Mouse (Mus musculus): ENCODE results near the gene Cntnap1.

DNA sequence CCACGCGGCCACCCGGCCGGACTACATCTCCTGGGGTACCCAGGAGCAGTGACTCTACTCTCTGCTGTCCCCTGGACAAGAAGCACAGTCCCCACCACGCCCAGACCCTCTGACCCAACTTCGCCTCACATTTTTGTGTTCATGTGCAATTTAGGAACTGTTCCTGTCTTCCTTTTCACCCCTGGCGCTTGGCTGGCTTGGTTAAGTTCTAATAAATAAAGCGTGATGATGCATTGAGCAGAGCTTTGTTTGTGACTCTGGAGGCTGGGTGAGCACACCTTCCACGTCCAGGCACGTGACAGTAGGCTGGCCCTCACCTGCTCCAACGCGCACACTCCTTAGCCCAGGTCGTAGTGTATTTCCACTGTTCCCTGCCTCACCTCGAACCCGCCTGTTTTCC lies 8.8 kb upstream of the Cntnap1 start:
- TF ChIP-seq CTCF (IDR thresholded peaks at IDR 0.05; ENCODE audit: control insufficient read depth, insufficient read depth, insufficient read length) = no peak
- TF ChIP-seq MAX (IDR thresholded peaks at IDR 0.05) = no peak
- no peak for TF ChIP-seq MYOG (IDR thresholded peaks at IDR 0.05; ENCODE audit: control insufficient read depth, extremely low read depth, insufficient read length)
- TF ChIP-seq USF1 (IDR thresholded peaks at IDR 0.05; ENCODE audit: low read depth) = no peak
- no peak for TF ChIP-seq CEBPB (IDR thresholded peaks at IDR 0.05; ENCODE audit: low read depth)
